Mouse (Mus musculus) G1E (cell line): ENCODE results near the gene Shank3. TPM values are rescaled to one million over a fixed set of nuclear protein-coding genes. Genes with fewer than 3 reads are reported as not detected.

Experiments
- ATAC-seq: 2 replicates; pipeline ENCODE4 v1.8.0; 2016; ENCODE audit warnings: mild to moderate bottlenecking; ENCODE audit not compliant: insufficient number of reproducible peaks, poor library complexity, low FRiP score, severe bottlenecking; ENCODE audit errors: extremely low read depth
- DNase-seq: peaks from one replicate; pipeline ENCODE4 v3.0.0; 2012; ENCODE audit warnings: low spot score
- H3K27me3 ChIP-seq: 2 replicates; pipeline ENCODE4 v1.6.1; 2012; ENCODE audit warnings: mild to moderate bottlenecking, low read length, inconsistent platforms; ENCODE audit not compliant: insufficient read depth
- H3K36me3 ChIP-seq: replicated peaks from 2 replicates; pipeline ENCODE3; 2012; ENCODE audit warnings: mild to moderate bottlenecking, inconsistent platforms
- H3K4me1 ChIP-seq: 2 replicates; pipeline ENCODE4 v1.6.1; 2012; ENCODE audit warnings: low read depth, low read length, inconsistent platforms, mixed read lengths; ENCODE audit not compliant: insufficient read depth
- H3K4me3 ChIP-seq: 2 replicates; pipeline ENCODE4 v1.5.1; 2012; ENCODE audit warnings: low read depth, mild to moderate bottlenecking, inconsistent platforms, low read length, moderate library complexity, mixed read lengths
- H3K9me3 ChIP-seq: replicated peaks from 2 replicates; pipeline ENCODE4 v1.6.1; 2012; ENCODE audit warnings: inconsistent platforms
- CTCF ChIP-seq: IDR thresholded peaks from 2 replicates; pipeline ENCODE4 v1.5.1; 2012; ENCODE audit warnings: low read depth, low read length, inconsistent platforms, mixed read lengths
- GATA1 ChIP-seq: IDR thresholded peaks from 2 replicates; pipeline ENCODE4 v1.6.1; 2012; ENCODE audit warnings: borderline replicate concordance, low read length, inconsistent platforms, mixed read lengths
- GATA2 ChIP-seq: IDR thresholded peaks from 2 replicates; pipeline ENCODE4 v1.6.1; 2012; ENCODE audit warnings: low read depth, low read length, inconsistent platforms, borderline replicate concordance
- POLR2AphosphoS5 ChIP-seq: IDR thresholded peaks from 2 replicates; pipeline ENCODE4 v1.6.1; 2012; ENCODE audit warnings: low read depth, low read length, inconsistent platforms; ENCODE audit not compliant: insufficient replicate concordance
- TAL1 ChIP-seq: conservative IDR thresholded peaks from 2 replicates; pipeline ENCODE4 v1.6.1; 2012; ENCODE audit warnings: low read depth, low read length, inconsistent platforms, mixed read lengths
- polyA plus RNA-seq: library from polyadenylated mRNA; stranded (reverse); fragments of >175 nt; gene quantifications from 2 replicates; pipeline ENCODE4 v1.2.3, GENCODE M21; 2012
- total RNA-seq, 2 experiments: library from RNA; stranded (forward) in 1 of 2; stranded (reverse) in 1 of 2; fragments of 200-1000 nt in 1 of 2; fragments of >200 nt in 1 of 2; fragmentation: Nextera tagmentation in 1 of 2; gene quantifications; 2 replicates each; pipeline ENCODE4 v1.2.3; 2014 to 2017

The Shank3 gene
- total and polyA plus RNA-seq, 3 experiments, result 0.40 to 0.55 TPM; not detected in 1

DNA sequence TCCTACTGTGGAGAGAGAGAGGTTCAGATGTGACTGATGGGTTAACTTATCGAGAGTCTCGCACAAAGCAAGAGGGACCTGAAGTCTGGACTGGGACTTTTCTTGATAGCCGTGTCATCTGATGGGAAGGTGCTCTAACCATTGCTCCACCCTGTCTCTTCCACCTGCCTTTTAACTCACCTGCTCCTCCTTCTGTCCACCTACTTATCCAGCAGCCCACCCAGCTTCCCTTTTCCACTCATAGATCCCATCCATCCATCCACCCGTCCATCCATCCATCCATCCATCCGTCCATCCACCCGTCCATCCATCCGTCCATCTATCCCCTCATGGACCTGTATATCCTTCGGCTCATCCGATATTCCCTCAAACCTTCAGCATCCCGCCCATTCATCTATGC, 29.5 kb downstream of the Shank3 start:
- H3K4me3 ChIP-seq, result no peak overlapping the region
- no peaks in the 10 kb centered on the region for H3K4me1 ChIP-seq
- H3K36me3 ChIP-seq, result no peaks in the 10 kb centered on the region
- DNase-seq (no peak), ATAC-seq (no peak)
- no peaks in the 10 kb centered on the region; the same call in 1 of the 2 replicates for H3K27me3 ChIP-seq
- TF ChIP-seq POLR2AphosphoS5, result no peak
- TF ChIP-seq TAL1, result no peak
- no peak for TF ChIP-seq CTCF
- no peak for TF ChIP-seq GATA1
- TF ChIP-seq GATA2, result no peak
- H3K9me3 ChIP-seq, result 0 out of 2 replicates have a peak, but pooled peaks cover 7% of the 10 kb centered on the region

- no peak overlapping the region for H3K4me3 ChIP-seq
- peak; percentile 28; the same call in 1 of the 2 replicates for ATAC-seq
- no peaks in the 10 kb centered on the region; the same call in 1 of the 2 replicates for H3K27me3 ChIP-seq
- no peaks in the 10 kb centered on the region for H3K9me3 ChIP-seq
- no peak for TF ChIP-seq GATA1
- TF ChIP-seq POLR2AphosphoS5, result no peak
- TF ChIP-seq TAL1, result no peak
- TF ChIP-seq CTCF, result peak; percentile 97
- H3K36me3 ChIP-seq, result no peaks in the 10 kb centered on the region
- H3K4me1 ChIP-seq, result no peaks in the 10 kb centered on the region
- peak; percentile 16 for DNase-seq
Observed at GRCm38 (mm10) chr15:89530336-89530735, 30.9 kb downstream of the Shank3 start.

DNA sequence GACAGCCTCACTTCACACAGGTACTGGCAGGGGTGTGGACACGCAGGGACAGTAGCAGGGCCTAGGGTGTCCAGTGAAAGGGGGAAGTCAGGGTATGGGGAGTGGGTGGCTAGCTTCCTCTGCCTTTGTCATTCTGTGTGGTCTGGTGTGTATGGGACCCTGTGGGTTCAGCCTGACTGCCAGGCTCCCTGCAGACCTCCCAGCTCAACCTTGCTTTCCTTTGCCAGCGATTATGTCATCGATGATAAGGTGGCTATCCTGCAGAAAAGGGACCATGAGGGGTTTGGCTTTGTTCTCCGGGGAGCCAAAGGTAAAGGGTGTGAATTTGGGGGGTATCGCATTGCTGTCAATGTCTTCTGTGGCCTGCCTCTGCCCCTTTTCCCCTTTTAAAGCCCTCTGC, 32.0 kb downstream of the Shank3 start:
- no peaks in the 10 kb centered on the region for H3K9me3 ChIP-seq
- ATAC-seq, result no peak
- no peak for TF ChIP-seq CTCF
- no peak for TF ChIP-seq POLR2AphosphoS5
- no peak for TF ChIP-seq GATA2
- TF ChIP-seq TAL1, result no peak
- no peak for TF ChIP-seq GATA1
- no peak for DNase-seq
- H3K27me3 ChIP-seq, result no peaks in the 10 kb centered on the region; the same call in 1 of the 2 replicates
- no peak overlapping the region for H3K4me3 ChIP-seq
- no peaks in the 10 kb centered on the region for H3K4me1 ChIP-seq
- H3K36me3 ChIP-seq, result no peaks in the 10 kb centered on the region

DNA sequence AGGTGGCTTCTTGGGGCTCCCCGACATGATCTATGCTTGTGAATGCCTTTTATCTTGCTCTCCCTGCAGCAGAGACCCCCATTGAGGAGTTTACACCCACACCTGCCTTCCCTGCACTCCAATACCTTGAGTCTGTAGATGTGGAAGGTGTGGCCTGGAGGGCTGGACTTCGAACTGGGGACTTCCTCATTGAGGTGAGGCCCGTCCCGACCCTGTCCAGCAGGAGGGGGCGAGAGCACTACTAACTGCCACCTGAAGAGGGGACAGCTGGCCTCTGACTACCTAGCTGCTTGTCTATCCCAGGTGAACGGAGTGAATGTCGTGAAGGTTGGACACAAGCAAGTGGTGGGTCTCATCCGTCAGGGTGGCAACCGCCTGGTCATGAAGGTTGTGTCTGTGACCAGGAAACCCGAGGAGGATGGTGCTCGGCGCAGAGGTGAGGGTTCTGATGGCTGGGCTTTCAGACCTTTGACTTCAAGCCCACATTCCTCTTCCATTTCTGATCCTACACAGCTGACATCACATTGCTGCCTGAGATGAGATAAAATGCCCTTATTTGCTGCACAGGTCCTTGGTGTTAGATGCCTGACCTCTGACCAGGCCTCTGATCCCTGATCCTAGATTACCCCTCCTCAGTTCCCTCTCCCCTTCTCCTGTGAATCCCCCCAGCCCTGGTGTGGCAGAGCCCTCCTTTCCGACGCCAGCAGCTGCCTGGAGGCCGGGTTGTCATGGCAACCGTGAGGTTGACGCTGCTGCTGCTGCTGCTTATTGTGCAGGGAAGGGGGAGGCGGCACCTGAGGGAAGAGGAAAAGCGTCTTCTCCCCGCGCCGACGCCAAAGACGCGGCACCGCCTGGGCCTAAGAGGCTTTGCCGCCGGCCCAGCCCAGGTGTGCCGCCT, 32.9 kb downstream of the Shank3 start:
- no peaks in the 10 kb centered on the region; the same call in 1 of the 2 replicates for H3K27me3 ChIP-seq
- TF ChIP-seq TAL1 (no peak), POLR2AphosphoS5 (no peak), GATA1 (no peak), CTCF (no peak), GATA2 (no peak)
- DNase-seq, result no peak
- no peak for ATAC-seq
- H3K9me3 ChIP-seq, result no peaks in the 10 kb centered on the region
- no peak overlapping the region for H3K4me3 ChIP-seq
- no peaks in the 10 kb centered on the region for H3K4me1 ChIP-seq
- no peaks in the 10 kb centered on the region for H3K36me3 ChIP-seq

DNA sequence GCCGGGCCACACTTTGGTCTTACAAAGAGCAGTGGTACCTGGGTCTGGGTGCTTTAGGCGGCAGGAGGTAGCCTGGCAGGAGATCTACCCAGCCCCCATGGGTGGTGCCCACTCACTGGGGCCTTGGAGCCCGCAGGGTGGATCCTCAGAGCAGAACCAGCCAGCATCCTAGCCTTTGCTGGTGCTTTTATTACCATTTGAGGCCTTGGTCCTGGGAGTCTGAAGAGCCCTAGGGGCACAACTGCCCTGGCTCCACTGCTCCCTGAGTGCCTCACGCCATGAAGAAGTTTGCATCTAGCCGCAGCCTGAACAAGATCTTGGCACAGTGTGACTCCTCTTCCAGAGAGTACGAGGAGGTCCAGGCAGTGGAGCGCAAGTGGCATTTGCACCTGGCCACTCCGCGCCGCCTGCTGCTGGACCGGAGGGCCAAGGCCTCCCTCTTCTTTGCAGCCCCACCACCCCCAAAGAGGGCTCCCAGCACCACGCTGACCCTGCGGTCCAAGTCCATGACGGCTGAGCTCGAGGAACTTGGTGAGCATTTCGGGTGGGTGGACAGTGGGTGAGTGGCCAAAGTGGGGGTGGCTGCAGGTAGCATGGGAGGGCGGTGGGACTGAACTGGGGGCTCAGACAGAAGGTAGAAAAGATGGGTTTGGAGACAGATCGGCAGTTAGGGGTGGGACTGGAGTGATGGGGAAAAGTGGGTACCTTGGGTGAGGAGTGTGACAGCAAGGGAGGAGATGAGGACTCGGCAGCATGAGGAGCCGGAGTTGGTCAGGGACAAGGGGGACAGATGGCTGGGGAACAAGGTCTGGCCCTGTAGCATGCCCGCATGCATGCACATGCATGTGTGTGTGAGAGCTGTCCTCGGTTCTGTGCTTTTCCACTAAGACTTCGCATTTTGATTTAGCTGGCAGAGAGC, 33.8 kb downstream of the Shank3 start:
- Histone ChIP-seq H3K4me3 (no peak overlapping the region), H3K4me1 (no peaks in the 10 kb centered on the region), H3K27me3 (no peaks in the 10 kb centered on the region; the same call in 1 of the 2 replicates), H3K36me3 (no peaks in the 10 kb centered on the region), H3K9me3 (no peaks in the 10 kb centered on the region)
- no peak for TF ChIP-seq POLR2AphosphoS5
- TF ChIP-seq GATA2, result no peak
- TF ChIP-seq TAL1, result no peak
- TF ChIP-seq CTCF, result no peak
- no peak for TF ChIP-seq GATA1
- no peak for ATAC-seq
- DNase-seq, result no peak

DNA sequence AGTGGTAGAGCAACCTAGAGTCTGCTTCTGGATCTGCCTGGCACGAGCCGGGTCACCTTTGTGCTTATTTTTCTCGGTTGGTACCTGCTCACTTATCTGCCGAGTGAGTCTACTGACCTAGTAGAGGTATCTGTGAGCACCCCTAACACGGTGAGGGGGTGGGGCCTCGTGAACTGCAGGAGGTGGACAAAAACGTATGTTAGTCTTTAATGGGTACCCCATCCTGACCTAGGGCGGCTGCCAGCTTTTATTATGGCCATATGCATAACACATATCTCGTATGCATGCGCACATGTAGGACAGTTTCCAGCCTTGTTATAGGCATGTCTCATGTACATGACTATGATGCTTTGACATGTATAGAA, 34.4 kb downstream of the Shank3 start:
- TF ChIP-seq GATA2, result no peak
- TF ChIP-seq GATA1, result no peak
- no peak for TF ChIP-seq TAL1
- TF ChIP-seq CTCF, result no peak
- TF ChIP-seq POLR2AphosphoS5, result no peak
- Histone ChIP-seq H3K36me3 (no peaks in the 10 kb centered on the region), H3K4me1 (no peaks in the 10 kb centered on the region), H3K4me3 (no peak overlapping the region), H3K9me3 (no peaks in the 10 kb centered on the region), H3K27me3 (no peaks in the 10 kb centered on the region; the same call in 1 of the 2 replicates)
- no peak for DNase-seq
- ATAC-seq, result no peak
